Mouse (Mus musculus) brown adipose tissue, adult 24 weeks (tissue): ENCODE data around the gene Rbm34. TPM values are rescaled to one million over a fixed set of nuclear protein-coding genes. Genes with fewer than 3 reads are reported as not detected.
"Not testable (repeated sequence)": the region's sequence is repeated elsewhere in the genome, so short reads cannot be mapped to it uniquely, and the experiment has no call there.

Experiments
- H3K27ac ChIP-seq: fragments of 200-500 bp; replicated peaks from 2 replicates; pipeline ENCODE4 v1.5.1; 2012; ENCODE audit warnings: low read depth, mild to moderate bottlenecking, low read length
- H3K4me1 ChIP-seq: fragments of 200-500 bp; 2 replicates; pipeline ENCODE4 v1.6.1; 2012; ENCODE audit warnings: low read length, mixed read lengths; ENCODE audit not compliant: control insufficient read depth, insufficient read depth, insufficient read length
- H3K4me3 ChIP-seq: fragments of 200-500 bp; 2 replicates; pipeline ENCODE4 v1.5.1; 2012; ENCODE audit warnings: low read depth, mild to moderate bottlenecking, low read length, moderate library complexity; ENCODE audit not compliant: insufficient read depth
- polyA plus RNA-seq: library from polyadenylated mRNA; stranded (reverse); fragments of >200 nt; gene quantifications from 2 replicates; pipeline ENCODE4 v1.2.4, GENCODE M21; 2012; ENCODE audit not compliant: missing spikeins, insufficient read depth, insufficient read length

Rbm34 gene
- polyA plus RNA-seq, 1 experiment = 13.1 TPM

GRCm38 (mm10) chr8:126917179-126917905 lies 53.5 kb downstream of the Rbm34 start:
- no peak overlapping the region for H3K4me3 ChIP-seq
- H3K4me1 ChIP-seq = peaks cover 28% of the 10 kb centered on the region
- peak overlapping the region; percentile 71 for H3K27ac ChIP-seq

GRCm38 (mm10) chr8:126916611-126917010 lies 54.3 kb downstream of the Rbm34 start:
- Histone ChIP-seq H3K4me3 (no peak overlapping the region), H3K27ac (no peak overlapping the region), H3K4me1 (peaks cover 28% of the 10 kb centered on the region)

GRCm38 (mm10) chr8:126914609-126915375 lies 56.1 kb downstream of the Rbm34 start:
- H3K27ac ChIP-seq = no peak overlapping the region
- peaks cover 28% of the 10 kb centered on the region for H3K4me1 ChIP-seq
- no peak overlapping the region for H3K4me3 ChIP-seq

GRCm38 (mm10) chr8:126914107-126914490 lies 56.8 kb downstream of the Rbm34 start:
- peaks cover 22% of the 10 kb centered on the region for H3K4me1 ChIP-seq
- not testable (repeated sequence) for H3K27ac ChIP-seq, H3K4me3 ChIP-seq

- H3K27ac ChIP-seq = peak overlapping the region; percentile 63
- H3K4me3 ChIP-seq = no peak overlapping the region
These were observed 57.4 kb downstream of the Rbm34 start for GRCm38 (mm10) chr8:126913241-126914106.

GRCm38 (mm10) chr8:126909371-126909802 lies 61.5 kb downstream of the Rbm34 start:
- H3K27ac ChIP-seq = peak overlapping the region; percentile 11; the same call in 1 of the 2 replicates
- H3K4me1 ChIP-seq = peaks cover 22% of the 10 kb centered on the region
- no peak overlapping the region for H3K4me3 ChIP-seq

More at GRCm38 (mm10) chr8:126913241-126914106, 57.4 kb downstream of the Rbm34 start:
- peaks cover 24% of the 10 kb centered on the region for H3K4me1 ChIP-seq

- Histone ChIP-seq H3K4me1 (peaks cover 21% of the 10 kb centered on the region), H3K4me3 (no peak overlapping the region), H3K27ac (peak overlapping the region; percentile 11; the same call in 1 of the 2 replicates)
These were observed 62.1 kb downstream of the Rbm34 start for GRCm38 (mm10) chr8:126908805-126909204.

GRCm38 (mm10) chr8:126907968-126908367 lies 62.9 kb downstream of the Rbm34 start:
- peaks cover 16% of the 10 kb centered on the region for H3K4me1 ChIP-seq
- no peak overlapping the region for H3K4me3 ChIP-seq
- no peak overlapping the region for H3K27ac ChIP-seq

- H3K4me3 ChIP-seq = no peak overlapping the region
- no peak overlapping the region for H3K27ac ChIP-seq
- H3K4me1 ChIP-seq = peaks cover 12% of the 10 kb centered on the region
These were observed 63.5 kb downstream of the Rbm34 start for GRCm38 (mm10) chr8:126907374-126907773.

- Histone ChIP-seq H3K4me1 (peaks cover 12% of the 10 kb centered on the region), H3K27ac (no peak overlapping the region), H3K4me3 (no peak overlapping the region)
These were observed 65.5 kb downstream of the Rbm34 start for GRCm38 (mm10) chr8:126905387-126905786.

GRCm38 (mm10) chr8:126903927-126904326 lies 66.9 kb downstream of the Rbm34 start:
- no peak overlapping the region for H3K27ac ChIP-seq
- peaks cover 12% of the 10 kb centered on the region for H3K4me1 ChIP-seq
- no peak overlapping the region for H3K4me3 ChIP-seq

GRCm38 (mm10) chr8:126903224-126903895 lies 67.5 kb downstream of the Rbm34 start:
- Histone ChIP-seq H3K27ac (no peak overlapping the region), H3K4me1 (peaks cover 9% of the 10 kb centered on the region), H3K4me3 (no peak overlapping the region)

GRCm38 (mm10) chr8:126901612-126902011 lies 69.3 kb downstream of the Rbm34 start:
- no peak overlapping the region for H3K4me3 ChIP-seq
- H3K4me1 ChIP-seq = no peaks in the 10 kb centered on the region
- no peak overlapping the region for H3K27ac ChIP-seq

- Histone ChIP-seq H3K27ac (no peak overlapping the region), H3K4me3 (no peak overlapping the region), H3K4me1 (no peaks in the 10 kb centered on the region)
These were observed 69.8 kb downstream of the Rbm34 start for GRCm38 (mm10) chr8:126901049-126901448.
